Mouse (Mus musculus) kidney, embryonic 16.5 days (tissue): ENCODE results near the gene Adamts16. TPM values are rescaled to one million over a fixed set of nuclear protein-coding genes. Genes with fewer than 3 reads are reported as not detected.

ENCODE experiments used
- ATAC-seq: fragments of 200-750 bp; cut with Nextera tagmentation; 2 replicates; pipeline ENCODE4 v1.8.0; 2017; ENCODE audit warnings: moderate TSS enrichment; ENCODE audit not compliant: low FRiP score, low TSS enrichment
- H3K27ac ChIP-seq: fragments of 300-500 bp; sonication (generic); 2 replicates; pipeline ENCODE4 v1.5.1; 2014; ENCODE audit warnings: low read length
- H3K27me3 ChIP-seq: fragments of 300-500 bp; sonication (generic); 2 replicates; pipeline ENCODE4 v1.6.1; 2014; ENCODE audit warnings: low read length, control low read depth, mixed read lengths; ENCODE audit not compliant: insufficient read depth
- H3K36me3 ChIP-seq: fragments of 300-500 bp; sonication (generic); 2 replicates; pipeline ENCODE4 v1.6.1; 2014; ENCODE audit warnings: low read length, control low read depth, mixed read lengths; ENCODE audit not compliant: insufficient read depth
- H3K4me1 ChIP-seq: fragments of 300-500 bp; sonication (generic); 2 replicates; pipeline ENCODE4 v1.6.1; 2014; ENCODE audit warnings: low read length, control low read depth, mixed read lengths; ENCODE audit not compliant: insufficient read depth
- H3K4me2 ChIP-seq: fragments of 300-500 bp; sonication (generic); replicated peaks from 2 replicates; pipeline ENCODE4 v1.6.1; 2014; ENCODE audit warnings: low read depth, low read length
- H3K4me3 ChIP-seq: fragments of 300-500 bp; sonication (generic); 2 replicates; pipeline ENCODE4 v1.5.1; 2014; ENCODE audit warnings: mild to moderate bottlenecking, low read length
- H3K9ac ChIP-seq: fragments of 300-500 bp; sonication (generic); replicated peaks from 2 replicates; pipeline ENCODE4 v1.6.1; 2014; ENCODE audit warnings: low read length
- H3K9me3 ChIP-seq: fragments of 300-500 bp; sonication (generic); 2 replicates; pipeline ENCODE4 v1.6.1; 2016; ENCODE audit warnings: low read length, control low read depth
- WGBS: fragments of 180-500 bp; shearing (Covaris S2); extraction: QIAGEN DNeasy Blood & Tissue Kit; methylation state at CpG from one replicate; pipeline ENCODE4 v1.1.7; 2014; 5-methylcytosine and 5-hydroxymethylcytosine counted together
- polyA plus RNA-seq: library from polyadenylated mRNA; unstranded; fragments of >200 nt; fragmentation: Nextera tagmentation; extraction: Ambion mirVana; gene quantifications from 2 replicates; pipeline ENCODE4 v1.2.1, GENCODE M21; 2015

Adamts16 gene
- polyA plus RNA-seq, 1 experiment from 2014 or later, result 19.6 TPM

DNA sequence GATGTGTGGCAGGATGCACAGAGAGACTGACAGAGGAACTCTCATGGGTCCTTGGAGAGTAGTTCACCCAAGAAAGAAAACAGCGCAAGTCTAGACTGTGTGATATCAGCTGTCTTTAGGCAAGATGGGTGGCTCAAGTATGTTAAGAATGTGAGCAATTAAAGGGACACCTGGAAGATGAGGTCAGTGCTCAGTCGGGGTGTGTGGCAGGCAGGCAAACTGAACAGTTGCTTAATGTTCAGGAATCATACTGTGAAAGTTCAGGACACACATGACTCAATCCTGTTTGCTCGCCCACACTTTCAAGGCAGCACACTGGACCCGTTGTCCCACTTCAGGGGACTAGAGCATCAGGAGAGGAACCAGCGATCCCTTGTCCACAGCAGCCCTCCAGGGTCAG lies 110.3 kb downstream of the Adamts16 start:
- Histone ChIP-seq H3K9me3 (no peaks in the 10 kb centered on the region), H3K4me3 (no peak overlapping the region), H3K4me2 (no peak overlapping the region), H3K27me3 (no peaks in the 10 kb centered on the region), H3K27ac (no peak overlapping the region), H3K4me1 (no peaks in the 10 kb centered on the region; the same call in 1 of the 2 replicates), H3K36me3 (peaks cover 13% of the 10 kb centered on the region), H3K9ac (no peak overlapping the region)
- 57% methylated on average over 5 of the region's 5 CpGs for WGBS
- ATAC-seq, result no peak; the same call in 1 of the 2 replicates

- no peaks in the 10 kb centered on the region for H3K27me3 ChIP-seq
- no peak for ATAC-seq
- 37% methylated on average over 5 of the region's 5 CpGs for WGBS
These were observed 111.6 kb downstream of the Adamts16 start for GRCm38 (mm10) chr13:70729996-70730395.

DNA sequence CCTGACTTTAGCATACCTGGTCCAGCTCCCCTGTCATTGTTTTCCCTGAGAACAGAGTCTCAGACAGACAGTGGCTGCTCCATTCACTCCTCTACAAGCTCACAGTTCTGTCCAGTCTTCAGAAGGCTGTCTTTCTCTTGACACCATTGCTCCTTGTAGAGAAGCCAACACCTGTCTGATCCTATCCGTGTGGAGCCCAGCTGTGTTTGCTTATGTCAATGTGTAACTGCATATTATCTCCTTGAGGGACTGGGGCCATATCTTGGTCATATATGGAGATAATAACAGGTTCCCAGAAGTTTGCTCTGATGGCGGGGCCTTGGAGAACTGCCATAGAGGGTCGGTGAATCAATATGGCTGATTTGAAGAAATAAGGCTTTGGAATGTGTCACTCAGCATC lies 115.4 kb downstream of the Adamts16 start:
- H3K4me1 ChIP-seq, result no peaks in the 10 kb centered on the region
- no peaks in the 10 kb centered on the region for H3K9me3 ChIP-seq
- no peak overlapping the region for H3K4me2 ChIP-seq
- ATAC-seq, result no peak
- H3K27ac ChIP-seq, result no peak overlapping the region
- 90% methylated on average over 3 of the region's 3 CpGs for WGBS
- H3K36me3 ChIP-seq, result peaks cover 10% of the 10 kb centered on the region
- H3K9ac ChIP-seq, result no peak overlapping the region
- no peaks in the 10 kb centered on the region for H3K27me3 ChIP-seq
- no peak overlapping the region for H3K4me3 ChIP-seq

More at GRCm38 (mm10) chr13:70729996-70730395, 111.6 kb downstream of the Adamts16 start:
- no peak overlapping the region for H3K9ac ChIP-seq
- no peaks in the 10 kb centered on the region for H3K9me3 ChIP-seq
- H3K4me1 ChIP-seq, result no peaks in the 10 kb centered on the region; the same call in 1 of the 2 replicates
- no peak overlapping the region for H3K4me2 ChIP-seq
- H3K36me3 ChIP-seq, result peaks cover 13% of the 10 kb centered on the region
- no peak overlapping the region for H3K4me3 ChIP-seq
- H3K27ac ChIP-seq, result no peak overlapping the region

- H3K27ac ChIP-seq, result no peak overlapping the region
These were observed 117.0 kb downstream of the Adamts16 start for GRCm38 (mm10) chr13:70724635-70725034.

DNA sequence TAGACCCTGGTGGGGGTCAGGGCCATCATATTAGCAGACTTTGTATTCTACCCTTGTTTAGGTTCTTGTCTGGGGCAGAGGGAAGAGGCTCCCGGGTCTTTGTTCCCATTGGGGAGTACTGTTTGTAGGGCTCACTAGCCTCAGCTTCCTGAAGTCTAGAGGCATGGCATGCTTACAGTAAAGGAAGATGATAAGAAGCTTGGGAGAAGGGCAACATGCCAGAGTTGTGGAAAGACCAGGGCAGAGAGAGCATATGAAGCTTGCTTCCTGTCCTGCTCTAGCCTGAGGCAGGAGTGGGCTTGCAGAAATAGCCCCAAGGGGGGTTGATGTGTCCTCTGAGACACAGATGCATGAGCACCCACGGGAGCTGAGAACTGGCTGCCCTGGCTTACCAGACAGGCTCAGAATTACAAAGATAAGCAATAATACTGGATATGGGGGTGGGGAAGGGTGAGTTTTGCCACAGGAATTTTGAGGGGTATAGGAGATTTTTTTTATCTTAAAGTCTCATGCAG lies 117.4 kb downstream of the Adamts16 start:
- Histone ChIP-seq H3K4me3 (no peak overlapping the region), H3K9ac (no peak overlapping the region), H3K27ac (no peak overlapping the region), H3K9me3 (no peaks in the 10 kb centered on the region), H3K4me2 (no peak overlapping the region), H3K4me1 (no peaks in the 10 kb centered on the region), H3K36me3 (peaks cover 9% of the 10 kb centered on the region), H3K27me3 (no peaks in the 10 kb centered on the region)
- no peak for ATAC-seq
- WGBS, result 67% methylated on average over 2 of the region's 2 CpGs

More at GRCm38 (mm10) chr13:70724635-70725034, 117.0 kb downstream of the Adamts16 start:
- Histone ChIP-seq H3K4me2 (no peak overlapping the region), H3K36me3 (peaks cover 10% of the 10 kb centered on the region), H3K9ac (no peak overlapping the region), H3K9me3 (no peaks in the 10 kb centered on the region), H3K4me1 (no peaks in the 10 kb centered on the region), H3K27me3 (no peaks in the 10 kb centered on the region), H3K4me3 (no peak overlapping the region)
- no peak for ATAC-seq
- WGBS, result 66% methylated on average over 3 of the region's 3 CpGs

DNA sequence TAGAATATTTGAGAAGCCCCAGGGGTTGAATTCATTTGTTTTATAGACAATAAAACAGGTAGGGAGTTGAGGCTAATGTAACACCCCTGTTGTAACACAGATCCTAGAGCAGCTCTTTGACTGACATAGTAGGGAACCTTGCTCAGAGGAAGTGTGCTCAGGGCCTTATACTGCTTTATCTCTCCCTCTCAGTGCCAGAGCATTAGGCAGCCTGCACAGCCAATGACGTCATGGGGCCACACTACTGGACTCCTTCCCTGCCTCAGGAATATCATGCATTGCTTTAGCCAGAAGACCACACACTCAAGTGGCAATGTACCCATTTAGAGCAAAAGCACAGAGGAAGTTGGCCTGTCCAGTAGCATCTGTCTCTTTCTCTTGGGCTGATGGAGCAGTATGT lies 121.6 kb downstream of the Adamts16 start:
- Histone ChIP-seq H3K4me1 (no peaks in the 10 kb centered on the region), H3K27me3 (no peaks in the 10 kb centered on the region), H3K9ac (no peak overlapping the region), H3K4me3 (no peak overlapping the region), H3K36me3 (no peaks in the 10 kb centered on the region), H3K4me2 (no peak overlapping the region), H3K9me3 (no peaks in the 10 kb centered on the region), H3K27ac (no peak overlapping the region)
- no peak for ATAC-seq
- WGBS, result 76% methylated on average over 1 of the region's 1 CpGs

DNA sequence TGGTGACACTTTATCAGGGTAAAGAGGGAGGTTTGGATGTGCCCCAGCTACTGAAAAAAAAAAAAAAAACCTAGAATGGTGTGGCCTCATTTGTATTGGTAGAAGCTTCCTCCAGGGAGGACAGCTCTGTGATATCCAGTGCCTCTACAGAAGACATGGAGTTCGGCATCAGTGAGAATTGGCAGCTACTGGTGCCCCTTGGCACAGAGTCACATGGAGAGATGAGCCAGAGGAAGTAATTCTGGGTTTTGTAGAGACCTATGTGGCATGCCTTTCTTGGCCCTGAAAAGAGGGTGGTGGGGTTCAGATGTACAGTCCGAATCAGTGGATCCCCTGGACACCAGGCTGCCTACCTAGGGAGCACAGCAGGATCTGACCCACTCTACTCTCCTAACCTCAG lies 122.8 kb downstream of the Adamts16 start:
- Histone ChIP-seq H3K36me3 (no peaks in the 10 kb centered on the region), H3K9me3 (no peaks in the 10 kb centered on the region), H3K27ac (no peak overlapping the region), H3K4me1 (no peaks in the 10 kb centered on the region), H3K4me2 (no peak overlapping the region), H3K9ac (no peak overlapping the region), H3K27me3 (no peaks in the 10 kb centered on the region), H3K4me3 (no peak overlapping the region)
- ATAC-seq, result no peak
- WGBS, result 84% methylated on average over 2 of the region's 2 CpGs

GRCm38 (mm10) chr13:70716022-70716421 lies 125.6 kb downstream of the Adamts16 start:
- no peak overlapping the region for H3K9ac ChIP-seq
- H3K9me3 ChIP-seq, result no peaks in the 10 kb centered on the region
- no peaks in the 10 kb centered on the region for H3K4me1 ChIP-seq
- H3K4me3 ChIP-seq, result no peak overlapping the region
- H3K27me3 ChIP-seq, result no peaks in the 10 kb centered on the region
- WGBS, result 63% methylated on average over 5 of the region's 5 CpGs
- H3K36me3 ChIP-seq, result no peaks in the 10 kb centered on the region
- no peak overlapping the region for H3K4me2 ChIP-seq
- no peak overlapping the region for H3K27ac ChIP-seq
- no peak for ATAC-seq

DNA sequence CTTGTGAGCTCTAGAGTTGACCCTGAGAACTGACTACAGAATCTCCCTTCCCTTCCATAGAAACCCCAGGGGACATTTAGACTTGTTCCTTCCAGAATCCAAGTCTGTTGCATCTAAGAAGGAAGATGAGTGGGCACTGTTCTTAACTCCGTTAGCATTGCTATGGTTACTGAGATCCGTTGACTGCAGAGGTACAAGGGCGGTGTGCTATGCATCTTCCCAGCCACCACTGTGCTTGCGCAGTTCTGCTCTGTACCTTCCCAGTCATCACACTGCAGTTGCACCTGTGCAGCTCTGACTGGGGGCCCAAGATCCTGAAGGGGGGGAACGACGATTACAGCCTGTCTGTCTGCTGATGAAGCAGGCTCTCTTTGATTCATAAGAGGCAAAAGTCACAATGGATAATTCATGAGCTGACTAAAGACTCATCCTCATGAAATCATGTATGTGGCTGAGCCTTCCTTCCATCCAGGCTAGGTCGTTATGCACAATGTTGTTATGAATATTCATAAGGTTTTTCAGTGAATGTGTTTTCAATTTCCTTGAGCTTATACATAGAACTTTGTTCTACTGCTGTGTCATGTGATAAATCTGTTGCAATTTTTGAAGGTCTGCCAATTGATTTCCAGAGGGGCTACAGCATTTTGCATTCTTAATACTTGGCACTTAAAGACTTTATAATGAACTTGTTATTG lies 127.4 kb downstream of the Adamts16 start:
- Histone ChIP-seq H3K4me2 (no peak overlapping the region), H3K9me3 (no peaks in the 10 kb centered on the region), H3K27ac (no peak overlapping the region), H3K36me3 (no peaks in the 10 kb centered on the region), H3K9ac (no peak overlapping the region), H3K4me1 (no peaks in the 10 kb centered on the region), H3K4me3 (no peak overlapping the region), H3K27me3 (no peaks in the 10 kb centered on the region)
- no peak for ATAC-seq
- 82% methylated on average over 7 of the region's 7 CpGs for WGBS

DNA sequence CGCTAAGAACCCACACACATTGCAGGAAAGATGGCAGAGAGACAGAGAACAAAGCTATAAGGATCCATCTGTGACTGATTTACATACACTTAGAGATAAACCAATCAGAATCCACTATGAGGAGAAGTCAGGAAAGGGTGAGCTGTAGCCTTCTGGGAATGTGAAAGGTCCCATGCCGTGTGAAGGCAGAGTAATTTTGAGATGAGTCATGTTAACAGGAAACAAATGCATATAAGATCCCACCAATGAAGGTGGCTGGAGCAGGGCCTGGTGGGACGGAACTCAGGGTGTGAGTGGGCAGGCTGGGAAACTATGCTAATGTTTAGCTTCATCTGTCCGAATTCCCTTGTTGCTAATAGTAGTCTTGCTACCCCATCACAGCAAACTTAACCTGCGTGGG lies 128.3 kb downstream of the Adamts16 start:
- no peak for ATAC-seq

More for the DNA sequence above, 128.3 kb downstream of the Adamts16 start:
- no peak overlapping the region for H3K4me3 ChIP-seq
- no peak overlapping the region for H3K4me2 ChIP-seq
- H3K36me3 ChIP-seq, result no peaks in the 10 kb centered on the region
- no peak overlapping the region for H3K9ac ChIP-seq
- H3K27ac ChIP-seq, result no peak overlapping the region
- no peaks in the 10 kb centered on the region for H3K27me3 ChIP-seq
- WGBS, result 67% methylated on average over 5 of the region's 5 CpGs
- no peaks in the 10 kb centered on the region for H3K9me3 ChIP-seq
- no peaks in the 10 kb centered on the region for H3K4me1 ChIP-seq
